Mouse (Mus musculus) embryonic fibroblast, embryonic 13.5 days (primary cell): ENCODE measurements around the gene Slc17a9.

Experiments used
- CTCF ChIP-seq: IDR thresholded peaks from 2 replicates; pipeline ENCODE4 v1.5.1; 2011; ENCODE audit warnings: mild to moderate bottlenecking, control low read depth, low read length, moderate library complexity, borderline replicate concordance; ENCODE audit not compliant: insufficient read depth
- POLR2A ChIP-seq: IDR thresholded peaks from 2 replicates; pipeline ENCODE4 v1.6.1; 2011; ENCODE audit warnings: low read depth, mild to moderate bottlenecking, control low read depth, low read length, moderate library complexity

DNA sequence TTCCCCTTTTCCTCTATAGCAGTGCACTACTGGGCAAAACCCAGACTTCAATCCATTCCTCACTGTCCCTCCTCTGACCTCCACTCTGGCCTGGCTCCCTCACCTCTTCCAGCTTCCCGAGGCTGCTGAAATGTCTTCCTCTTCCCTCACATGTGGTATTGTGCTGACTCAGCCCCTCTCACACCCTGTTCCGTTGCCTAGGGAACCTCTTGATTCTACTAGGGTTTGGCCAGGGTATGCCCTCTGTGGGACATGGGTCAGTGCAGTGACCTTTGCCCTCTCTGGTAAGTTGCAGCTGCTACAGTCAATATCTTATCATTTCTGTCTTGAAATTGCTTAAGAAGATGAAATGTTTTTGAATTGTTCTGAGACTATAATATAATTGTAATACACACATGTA, 31.7 kb downstream of the Slc17a9 start:
- no peak for TF ChIP-seq CTCF
- no peak for TF ChIP-seq POLR2A
